Mouse (Mus musculus) heart, postnatal 36 days (tissue): Measurements from ENCODE around the gene Tgfbrap1. TPM values are rescaled to one million over a fixed set of nuclear protein-coding genes. Genes with fewer than 3 reads are reported as not detected.

Experiments
- DNase-seq, 2 experiments: peaks; one replicate each; pipeline ENCODE4 v3.0.0; 2021 to 2022
- intact Hi-C: fragments of 180-260 bp; cut with DNase I; formaldehyde crosslinking; loops from one replicate; pipeline ENCODE4 v1.15.1; 2025
- total RNA-seq, 2 experiments: library from RNA; stranded (reverse); gene quantifications; 2 replicates each; pipeline ENCODE4 v1.2.3; 2021

The Tgfbrap1 gene
- total RNA-seq, 2 experiments from 2014 or later = 14.9 to 15.3 TPM

- intact Hi-C loops = no loop called here
- no peak for DNase-seq
Observed at GRCm38 (mm10) chr1:43120950-43121349, 22.5 kb upstream of the Tgfbrap1 start.

GRCm38 (mm10) chr1:43117435-43117834 is 19.0 kb upstream of the Tgfbrap1 start:
- no peak for DNase-seq
- intact Hi-C loops = no loop called here

GRCm38 (mm10) chr1:43112882-43113281 is 14.4 kb upstream of the Tgfbrap1 start:
- intact Hi-C loops = loop anchor here (1.0 kb wide), 1 partner anchor 151 kb away; no protein-coding TSS in a partner anchor
- peak; percentile 56 to 64 for DNase-seq

GRCm38 (mm10) chr1:43110556-43110955 is 12.1 kb upstream of the Tgfbrap1 start:
- intact Hi-C loops = loop anchor here (1.0 kb wide), 1 partner anchor 195 kb away; no protein-coding TSS in a partner anchor
- peak in 1 of 2 experiments; percentile 73 for DNase-seq

GRCm38 (mm10) chr1:43108729-43109128 is 10.3 kb upstream of the Tgfbrap1 start:
- intact Hi-C loops = no loop called here

GRCm38 (mm10) chr1:43094206-43094605 is 4.2 kb downstream of the Tgfbrap1 start:
- no peak for DNase-seq
- intact Hi-C loops = loop anchor here (10.0 kb wide), 2 partner anchors 731 to 1021 kb away; partner anchors contain the start of genes Bivm, Kdelc1 and Uxs1

More at GRCm38 (mm10) chr1:43108729-43109128, 10.3 kb upstream of the Tgfbrap1 start:
- DNase-seq = no peak

- DNase-seq = peak; percentile 68 to 83
- intact Hi-C loops = loop anchor here (10.0 kb wide), 2 partner anchors 732 to 1022 kb away; partner anchors contain the start of genes Bivm, Kdelc1 and Uxs1
Observed at GRCm38 (mm10) chr1:43092056-43093015, 6.1 kb downstream of the Tgfbrap1 start.

GRCm38 (mm10) chr1:43091306-43092055 is 7.0 kb downstream of the Tgfbrap1 start:
- intact Hi-C loops = loop anchor here (10.0 kb wide), 2 partner anchors 733 to 1023 kb away; partner anchors contain the start of genes Bivm, Kdelc1 and Uxs1
- no peak for DNase-seq

GRCm38 (mm10) chr1:43090418-43090817 is 8.0 kb downstream of the Tgfbrap1 start:
- no peak for DNase-seq
- intact Hi-C loops = loop anchor here (10.0 kb wide), 2 partner anchors 734 to 1024 kb away; partner anchors contain the start of genes Bivm, Kdelc1 and Uxs1

- intact Hi-C loops = no loop called here
- no peak for DNase-seq
Observed at GRCm38 (mm10) chr1:43082946-43083345, 15.5 kb downstream of the Tgfbrap1 start.

- intact Hi-C loops = no loop called here
- no peak for DNase-seq
Observed at GRCm38 (mm10) chr1:43078124-43078523, 20.3 kb downstream of the Tgfbrap1 start.

- intact Hi-C loops = no loop called here
Observed at GRCm38 (mm10) chr1:43074791-43075190, 23.6 kb downstream of the Tgfbrap1 start.

GRCm38 (mm10) chr1:43072561-43072960 is 25.9 kb downstream of the Tgfbrap1 start:
- intact Hi-C loops = no loop called here
- no peak for DNase-seq

More at GRCm38 (mm10) chr1:43074791-43075190, 23.6 kb downstream of the Tgfbrap1 start:
- no peak for DNase-seq

- intact Hi-C loops = no loop called here
- no peak for DNase-seq
Observed at GRCm38 (mm10) chr1:43072028-43072427, 26.4 kb downstream of the Tgfbrap1 start.

- DNase-seq = no peak
- intact Hi-C loops = no loop called here
Observed at GRCm38 (mm10) chr1:43070726-43071125, 27.7 kb downstream of the Tgfbrap1 start.

- no peak for DNase-seq
- intact Hi-C loops = no loop called here
Observed at GRCm38 (mm10) chr1:43067551-43067950, 30.9 kb downstream of the Tgfbrap1 start.

- intact Hi-C loops = loop anchor here (1.0 kb wide), 1 partner anchor 151 kb away; no protein-coding TSS in a partner anchor
- DNase-seq = no peak
Observed at GRCm38 (mm10) chr1:43066573-43066972, 31.9 kb downstream of the Tgfbrap1 start.

- intact Hi-C loops = loop anchor here (1.0 kb wide), 1 partner anchor 150 kb away; no protein-coding TSS in a partner anchor
- peak; percentile 31 to 46 for DNase-seq
Observed at GRCm38 (mm10) chr1:43065615-43066310, 32.7 kb downstream of the Tgfbrap1 start.

- intact Hi-C loops = no loop called here
- no peak for DNase-seq
Observed at GRCm38 (mm10) chr1:43051903-43052302, 46.5 kb downstream of the Tgfbrap1 start.

- intact Hi-C loops = no loop called here
- DNase-seq = no peak
Observed at GRCm38 (mm10) chr1:43047811-43048210, 50.6 kb downstream of the Tgfbrap1 start.
